Comparison of ENCODE assay signal across 12 mouse cellular contexts in genomic region chr2:90525807-90526206, GRCm38 (mm10). TPM values are rescaled to one million over a fixed set of nuclear protein-coding genes. Genes with fewer than 3 reads are reported as not detected.
A peak's percentile ranks its signal among the peaks of the same experiment; 100 is the strongest.
DNase-seq lines count a peak whose midpoint lies in the region; ATAC-seq and TF ChIP-seq lines count a peak whose summit lies in the region.
"Had no signal": no experiment of that assay in that cellular context is flagged by ENCODE, and none has a peak within 500 bp of the region (broad histone marks: within the 10 kb centered on the region; RNA-seq: fewer than 3 reads in every experiment).

No protein-coding gene starts in this region.

- H3K9ac ChIP-seq in hindbrain, embryonic 14.5 days, result no peak overlapping the region
- no peak overlapping the region for H3K9ac ChIP-seq in lung, embryonic 16.5 days (ENCODE audit: low read length)
- H3K9ac ChIP-seq in stomach, embryonic 14.5 days (replicated peaks; ENCODE audit: low read depth, low read length), result no peak overlapping the region
- H3K9ac ChIP-seq: heart, embryonic 13.5 days had no signal

- DNase-seq in hindbrain, embryonic 14.5 days (ENCODE audit: low spot score), result no peak
- DNase-seq in hindbrain, embryonic 10.5 days (ENCODE audit: low spot score), result no peak
- no peak for DNase-seq in lung, postnatal 25 days (ENCODE audit: low spot score)
- DNase-seq in thymus, postnatal 36 days, result no peak
- no peak for DNase-seq in cerebellum, adult 2 months
- DNase-seq: cerebellum, postnatal 14 days; left cerebral cortex, postnatal 4 days had no signal

- H3K27ac ChIP-seq in hindbrain, embryonic 14.5 days, result peak overlapping the region; percentile 29
- no peak overlapping the region for H3K27ac ChIP-seq in hindbrain, embryonic 10.5 days
- H3K27ac ChIP-seq in lung, embryonic 16.5 days (ENCODE audit: low read length), result peak overlapping the region; percentile 81
- H3K27ac ChIP-seq in stomach, embryonic 14.5 days (ENCODE audit: low read length), result peak overlapping the region; percentile 90
- no peak overlapping the region for H3K27ac ChIP-seq in cerebellum, adult 2 months (ENCODE audit: insufficient read depth, low read length)
- H3K27ac ChIP-seq: heart, embryonic 13.5 days had no signal

- no peak for TF ChIP-seq CTCF in cerebellum, adult 2 months (IDR thresholded peaks at IDR 0.05; ENCODE audit: borderline replicate concordance, insufficient read depth, low read depth, low read length)

- 82% methylated on average over 14 of the region's 14 CpGs for WGBS in hindbrain, embryonic 14.5 days
- 88% methylated on average over 14 of the region's 14 CpGs for WGBS in hindbrain, embryonic 10.5 days
- 50% methylated on average over 14 of the region's 14 CpGs for WGBS in lung, embryonic 16.5 days
- WGBS in stomach, embryonic 14.5 days, result 63% methylated on average over 14 of the region's 14 CpGs
- 65% methylated on average over 14 of the region's 14 CpGs for WGBS in cerebellum, adult 2 months

- no peaks in the 10 kb centered on the region for H3K9me3 ChIP-seq in hindbrain, embryonic 14.5 days (ENCODE audit: control insufficient read depth, low read length)
- no peaks in the 10 kb centered on the region for H3K9me3 ChIP-seq in hindbrain, embryonic 10.5 days
- no peaks in the 10 kb centered on the region for H3K9me3 ChIP-seq in lung, embryonic 16.5 days (ENCODE audit: control insufficient read depth, low read length)
- H3K9me3 ChIP-seq in stomach, embryonic 14.5 days (ENCODE audit: control insufficient read depth, low read depth, low read length), result no peaks in the 10 kb centered on the region
- H3K9me3 ChIP-seq: heart, embryonic 13.5 days had no signal

- no peak overlapping the region for H3K4me2 ChIP-seq in hindbrain, embryonic 14.5 days (replicated peaks)
- H3K4me2 ChIP-seq in lung, embryonic 16.5 days (ENCODE audit: low read depth, low read length), result peak overlapping the region; percentile 45
- H3K4me2 ChIP-seq in stomach, embryonic 14.5 days (replicated peaks; ENCODE audit: low read depth, low read length), result 0 out of 2 replicates have a peak overlapping the region, but pooled peaks have one; percentile 25
- H3K4me2 ChIP-seq: heart, embryonic 13.5 days had no signal

- no peak overlapping the region for H3K4me3 ChIP-seq in hindbrain, embryonic 14.5 days (replicated peaks; ENCODE audit: low read length)
- H3K4me3 ChIP-seq in hindbrain, embryonic 10.5 days, result no peak overlapping the region
- no peak overlapping the region for H3K4me3 ChIP-seq in lung, embryonic 16.5 days (ENCODE audit: low read length)
- H3K4me3 ChIP-seq in stomach, embryonic 14.5 days (ENCODE audit: low read depth, low read length), result no peak overlapping the region
- H3K4me3 ChIP-seq in cerebellum, adult 2 months (replicated peaks; ENCODE audit: insufficient read depth, low read depth, low read length), result no peak overlapping the region
- H3K4me3 ChIP-seq: erythroblast, embryonic 14.5 days; heart, embryonic 13.5 days had no signal

- H3K36me3 ChIP-seq in hindbrain, embryonic 14.5 days (replicated peaks; ENCODE audit: control insufficient read depth, insufficient read depth), result no peaks in the 10 kb centered on the region
- no peaks in the 10 kb centered on the region for H3K36me3 ChIP-seq in hindbrain, embryonic 10.5 days
- H3K36me3 ChIP-seq in lung, embryonic 16.5 days (ENCODE audit: control insufficient read depth, insufficient read depth, low read length), result no peaks in the 10 kb centered on the region
- no peaks in the 10 kb centered on the region for H3K36me3 ChIP-seq in stomach, embryonic 14.5 days (ENCODE audit: control insufficient read depth, insufficient read depth, low read length)
- H3K36me3 ChIP-seq: heart, embryonic 13.5 days had no signal

- H3K4me1 ChIP-seq in hindbrain, embryonic 14.5 days (replicated peaks; ENCODE audit: control insufficient read depth, insufficient read depth, low read length), result peaks cover 25% of the 10 kb centered on the region
- peaks cover 21% of the 10 kb centered on the region for H3K4me1 ChIP-seq in hindbrain, embryonic 10.5 days (replicated peaks)
- H3K4me1 ChIP-seq in lung, embryonic 16.5 days (replicated peaks; ENCODE audit: control insufficient read depth, insufficient read depth, low read length), result peaks cover 21% of the 10 kb centered on the region
- H3K4me1 ChIP-seq in stomach, embryonic 14.5 days (ENCODE audit: control insufficient read depth, insufficient read depth, low read length), result peaks cover 17% of the 10 kb centered on the region
- peaks cover 24% of the 10 kb centered on the region for H3K4me1 ChIP-seq in cerebellum, adult 2 months (ENCODE audit: control insufficient read depth, insufficient read depth, low read length)

- no peak for TF ChIP-seq POLR2A in cerebellum, adult 2 months (IDR thresholded peaks at IDR 0.05; ENCODE audit: borderline replicate concordance, insufficient read depth, low read length)

- no peak for ATAC-seq in hindbrain, embryonic 14.5 days (ENCODE audit: low FRiP score)
- ATAC-seq in lung, embryonic 16.5 days (ENCODE audit: low read depth), result no peak
- peak; percentile 85 for ATAC-seq in erythroid progenitor cell, adult 5-6 weeks (replicated peaks; ENCODE audit: low FRiP score, poor library complexity, severe bottlenecking)
- no peak for ATAC-seq in stomach, embryonic 14.5 days (ENCODE audit: insufficient number of reproducible peaks, insufficient read depth, low FRiP score, low read depth)

- no peaks in the 10 kb centered on the region for H3K27me3 ChIP-seq in hindbrain, embryonic 14.5 days (ENCODE audit: control insufficient read depth, insufficient read depth, low read length)
- no peaks in the 10 kb centered on the region for H3K27me3 ChIP-seq in hindbrain, embryonic 10.5 days (ENCODE audit: insufficient read depth, poor library complexity, severe bottlenecking)
- H3K27me3 ChIP-seq in lung, embryonic 16.5 days (ENCODE audit: control insufficient read depth, insufficient read depth, low read depth, low read length), result no peaks in the 10 kb centered on the region
- no peaks in the 10 kb centered on the region for H3K27me3 ChIP-seq in stomach, embryonic 14.5 days (ENCODE audit: control insufficient read depth, insufficient read depth, low read length)
- no peaks in the 10 kb centered on the region for H3K27me3 ChIP-seq in cerebellum, adult 2 months (ENCODE audit: control insufficient read depth, insufficient read depth, low read length)
- H3K27me3 ChIP-seq: heart, embryonic 13.5 days had no signal

RNA-seq across cellular contexts. Expression of gene Ptprj, which starts 54.6 kb away (rescaled TPM):
- polyA plus RNA-seq in hindbrain, embryonic 14.5 days (2014; fragmentation: Nextera tagmentation; extraction: Ambion mirVana), result 7.9 and 10.3 TPM in 2 replicates
- polyA plus RNA-seq in hindbrain, embryonic 10.5 days (2016; fragmentation: Nextera tagmentation; extraction: Ambion mirVana), result 1.5 and 1.6 TPM in 2 replicates
- polyA plus RNA-seq in lung, embryonic 16.5 days (2015; fragmentation: Nextera tagmentation; extraction: Ambion mirVana), result 2.7 and 3.1 TPM in 2 replicates
- total RNA-seq in erythroid progenitor cell, adult 5-6 weeks (2015; ENCODE audit: low replicate concordance), result 22.0 and 26.4 TPM in 2 replicates
- total RNA-seq in erythroid progenitor cell, adult 5-6 weeks (2017; ENCODE audit: low replicate concordance), result 14.8 and 19.1 TPM in 2 replicates
- polyA plus RNA-seq in stomach, embryonic 14.5 days (2014; fragmentation: Nextera tagmentation; extraction: Ambion mirVana), result 6.0 and 7.7 TPM in 2 replicates
- 25.6 and 26.6 TPM in 2 replicates for polyA plus RNA-seq in cerebellum, adult 2 months (2012; rRNA removed)
- polyA plus RNA-seq: erythroblast, embryonic 14.5 days had no signal

Comparison
In these comparisons a context has a peak if more than half of its experiments do, and no peak if none do; other contexts are left out.
1. H3K27ac ChIP-seq: peak in hindbrain, embryonic 14.5 days (single experiment), lung, embryonic 16.5 days (single experiment) and stomach, embryonic 14.5 days (single experiment); none in hindbrain, embryonic 10.5 days (single experiment) and cerebellum, adult 2 months (single experiment).